Mouse (Mus musculus) brain, embryonic 14.5 days (tissue): ENCODE data around the gene Lpin1.

Source experiments
- CTCF ChIP-seq: fragments of 200-500 bp; IDR thresholded peaks from 2 replicates; pipeline ENCODE4 v1.5.1; 2012; ENCODE audit warnings: inconsistent platforms, mild to moderate bottlenecking, moderate library complexity, borderline replicate concordance; ENCODE audit not compliant: insufficient read depth, insufficient read length; ENCODE audit errors: extremely low read depth
- POLR2A ChIP-seq: fragments of 200-500 bp; IDR thresholded peaks from 2 replicates; pipeline ENCODE4 v1.6.1; 2012; ENCODE audit warnings: mild to moderate bottlenecking, inconsistent platforms, borderline replicate concordance; ENCODE audit not compliant: poor library complexity, insufficient read depth, insufficient read length, severe bottlenecking; ENCODE audit errors: extremely low read depth

- TF ChIP-seq CTCF (no peak), POLR2A (no peak)
Measured at GRCm38 (mm10) chr12:16646780-16647409, 36.1 kb upstream of the Lpin1 start.
